Mouse (Mus musculus) WW6 (cell line): ENCODE measurements around the gene Qpct.
"Not testable (repeated sequence)": the region's sequence is repeated elsewhere in the genome, so short reads cannot be mapped to it uniquely, and the experiment has no call there.

Experiments
- DNase-seq: peaks from one replicate; pipeline ENCODE4 v3.0.0-alpha.2; 2013; ENCODE audit warnings: low read depth, low spot score

Qpct gene

GRCm38 (mm10) chr17:79071951-79072350 lies 20.2 kb downstream of the Qpct start:
- DNase-seq: no peak

- no peak for DNase-seq
These were observed 25.5 kb downstream of the Qpct start for GRCm38 (mm10) chr17:79076974-79077847.

GRCm38 (mm10) chr17:79077848-79078146 lies 26.1 kb downstream of the Qpct start:
- no peak for DNase-seq

GRCm38 (mm10) chr17:79078248-79078647 lies 26.5 kb downstream of the Qpct start:
- no peak for DNase-seq

DNA sequence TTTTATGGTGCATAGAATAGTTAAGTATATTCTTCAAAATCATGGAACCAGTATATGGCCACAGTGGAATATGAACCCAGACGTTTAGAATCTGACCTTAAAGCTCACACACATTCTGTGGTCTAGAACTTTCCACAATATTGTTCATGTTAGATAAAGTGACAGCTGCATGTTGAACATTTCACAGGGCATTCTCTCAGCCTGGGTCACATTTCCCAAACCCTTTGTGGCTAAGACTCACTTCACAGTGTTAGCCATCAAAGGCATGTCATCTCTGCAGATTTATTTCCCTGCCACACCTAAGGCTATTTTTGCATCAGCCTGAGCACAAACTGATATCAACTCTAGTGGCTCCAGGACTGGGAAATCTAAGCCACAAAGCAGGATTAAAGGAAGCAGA lies 40.0 kb downstream of the Qpct start:
- no peak for DNase-seq

DNA sequence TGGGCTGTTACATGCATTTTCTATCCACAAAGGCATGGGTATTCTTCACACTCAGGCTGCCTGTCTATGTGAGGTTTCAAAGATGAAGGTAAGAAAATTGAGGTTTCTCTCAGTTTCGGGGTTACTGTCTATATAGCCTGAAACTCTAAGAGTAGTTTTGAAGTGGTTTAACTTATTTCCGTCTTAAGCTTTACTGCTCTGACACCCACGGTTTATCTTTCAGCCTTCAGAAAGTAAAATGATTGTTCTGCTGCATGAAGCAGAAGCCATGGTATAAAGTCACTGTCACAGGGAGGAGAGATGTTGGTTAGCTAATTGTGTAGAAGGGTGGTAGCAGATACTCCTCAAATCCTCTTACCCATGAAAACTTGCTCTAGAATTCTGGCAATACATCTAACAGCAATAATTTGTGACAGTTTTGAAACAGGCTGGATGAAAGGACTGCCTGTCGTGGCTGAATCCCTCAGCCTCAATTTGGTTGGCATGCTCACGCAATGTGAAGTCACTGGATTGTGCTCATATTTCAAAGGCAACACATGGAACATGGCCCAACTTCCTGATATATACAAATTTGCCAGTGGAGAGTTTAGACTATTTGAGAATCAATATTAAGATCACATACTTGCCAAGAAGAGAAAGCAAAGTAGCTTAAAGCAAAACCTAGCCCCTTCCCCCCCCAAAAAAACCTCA lies 41.7 kb downstream of the Qpct start:
- no peak for DNase-seq

- DNase-seq: no peak
These were observed 43.9 kb downstream of the Qpct start for GRCm38 (mm10) chr17:79095624-79096023.

DNA sequence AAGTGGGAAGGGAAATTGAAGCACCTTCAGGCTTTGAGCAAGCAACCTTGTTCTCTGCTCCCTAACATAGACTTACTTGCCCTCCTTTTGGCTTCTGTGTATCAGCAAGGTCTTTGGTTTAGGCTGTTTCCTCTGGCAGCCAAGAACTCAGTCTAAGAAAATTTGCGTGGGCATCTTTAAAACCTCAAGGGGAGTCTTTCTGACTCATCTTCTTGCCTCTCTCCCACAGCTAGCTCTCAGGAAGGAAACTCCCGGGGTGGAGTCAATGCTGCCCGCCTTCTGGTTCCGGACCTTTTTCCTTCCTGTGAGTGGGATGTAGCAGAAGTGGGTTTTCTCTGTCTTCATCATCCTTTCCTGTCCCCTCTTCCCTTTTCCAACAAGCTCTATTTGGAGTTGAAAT lies 48.2 kb downstream of the Qpct start:
- no peak for DNase-seq

GRCm38 (mm10) chr17:79108238-79108637 lies 56.5 kb downstream of the Qpct start:
- DNase-seq: no peak

DNA sequence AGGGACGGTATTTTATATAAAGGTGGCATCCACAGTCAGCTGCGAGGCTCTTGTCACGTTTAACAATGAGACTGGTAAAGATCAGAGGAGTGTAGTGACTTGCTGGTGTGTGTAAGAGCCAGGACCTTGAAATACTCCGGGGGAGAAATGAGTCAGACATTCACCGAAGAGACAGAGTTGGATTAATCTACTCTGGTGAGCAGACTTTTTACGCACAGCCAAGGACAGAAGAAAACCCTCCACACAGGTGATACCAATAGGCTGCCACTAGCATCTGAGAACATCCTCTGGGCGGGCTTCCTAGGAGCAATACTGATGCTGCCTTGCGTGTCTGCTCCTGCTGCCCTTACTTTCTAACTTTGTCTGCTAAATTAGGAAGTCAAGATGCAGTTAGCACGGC lies 57.9 kb downstream of the Qpct start:
- DNase-seq: no peak

DNA sequence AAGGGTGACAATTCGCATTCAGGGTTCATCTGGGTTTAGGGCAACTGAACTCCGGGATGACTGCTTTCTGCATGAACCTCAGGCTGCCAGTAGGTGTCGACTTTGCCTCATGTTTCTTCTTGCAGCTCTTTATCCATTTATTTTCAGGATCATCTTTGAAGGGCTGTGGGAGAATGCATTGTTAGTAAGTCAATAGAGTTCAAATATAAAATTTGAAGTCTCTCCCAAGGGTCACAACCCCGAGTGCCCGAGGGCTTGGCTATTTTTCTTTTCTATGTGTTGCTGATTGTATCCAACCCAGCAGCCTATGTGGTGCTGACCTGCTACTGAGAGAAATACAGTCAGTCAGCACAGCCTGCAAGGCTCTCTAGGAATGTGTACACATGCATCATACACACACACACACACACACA lies 59.2 kb downstream of the Qpct start:
- no peak for DNase-seq

- not testable (repeated sequence) for DNase-seq
These were observed 63.5 kb downstream of the Qpct start for GRCm38 (mm10) chr17:79115248-79115647.

DNA sequence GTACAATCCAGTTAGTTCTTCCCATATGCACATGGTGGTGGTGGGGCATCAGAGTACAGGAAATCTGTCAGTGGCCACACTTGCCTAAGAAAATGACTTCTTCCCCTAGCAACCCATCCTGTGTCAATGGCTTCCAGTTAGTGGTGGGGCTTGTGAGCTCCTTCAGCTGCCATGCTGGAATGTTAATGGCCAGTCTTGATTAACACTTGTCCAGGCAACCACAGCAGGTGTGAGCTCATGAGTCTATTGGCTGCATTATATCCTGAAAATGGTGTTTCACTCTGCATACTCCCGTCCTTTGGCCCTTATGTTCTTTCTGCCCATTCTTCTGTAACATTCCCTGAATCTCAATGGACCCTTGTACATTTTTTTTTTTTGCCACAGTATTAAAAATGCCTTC lies 67.4 kb downstream of the Qpct start:
- no peak for DNase-seq

DNA sequence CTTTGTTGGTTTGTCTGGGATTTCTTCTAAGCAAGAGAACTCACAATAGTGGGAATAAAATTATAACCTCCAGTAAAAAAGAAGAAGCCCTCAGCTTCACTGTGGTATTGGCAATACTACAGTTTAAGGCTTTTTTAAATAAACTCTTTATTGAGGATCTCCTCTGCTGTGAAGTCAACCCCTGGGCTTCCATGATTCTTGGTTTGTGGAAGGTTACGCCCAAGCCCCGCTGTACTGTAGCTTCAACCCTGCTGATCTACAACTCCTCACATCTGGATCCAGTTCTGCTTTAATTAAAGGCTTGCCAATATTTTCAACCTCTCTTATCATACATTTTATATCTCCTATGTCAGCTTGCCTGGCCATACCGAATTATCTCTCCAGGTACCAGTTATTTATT lies 68.6 kb downstream of the Qpct start:
- no peak for DNase-seq

DNA sequence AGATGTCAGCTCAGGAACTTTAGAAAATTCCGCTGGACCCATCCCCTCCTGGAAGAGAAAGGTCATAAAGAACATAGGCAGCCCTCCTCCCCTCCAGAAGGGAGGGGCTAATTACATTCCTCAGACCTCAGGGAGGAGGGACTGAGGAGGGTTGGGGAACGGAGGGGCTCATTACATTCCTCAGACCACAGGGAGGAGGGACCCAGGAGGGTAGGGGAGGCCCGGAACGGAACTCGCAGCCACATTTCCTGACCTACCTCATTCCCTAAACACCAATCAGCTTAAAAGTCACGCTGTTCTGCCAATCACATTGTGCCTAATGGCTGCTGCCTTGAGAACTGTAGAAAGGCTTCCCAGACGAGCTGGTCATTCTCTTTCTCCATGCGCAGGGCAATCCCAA lies 82.0 kb downstream of the Qpct start:
- DNase-seq: peak; percentile 74

GRCm38 (mm10) chr17:79135826-79136225 lies 84.1 kb downstream of the Qpct start:
- DNase-seq: no peak

GRCm38 (mm10) chr17:79136401-79136800 lies 84.7 kb downstream of the Qpct start:
- DNase-seq: no peak
